Mouse (Mus musculus): Measurements from ENCODE around the gene Hells.

The Hells gene

DNA sequence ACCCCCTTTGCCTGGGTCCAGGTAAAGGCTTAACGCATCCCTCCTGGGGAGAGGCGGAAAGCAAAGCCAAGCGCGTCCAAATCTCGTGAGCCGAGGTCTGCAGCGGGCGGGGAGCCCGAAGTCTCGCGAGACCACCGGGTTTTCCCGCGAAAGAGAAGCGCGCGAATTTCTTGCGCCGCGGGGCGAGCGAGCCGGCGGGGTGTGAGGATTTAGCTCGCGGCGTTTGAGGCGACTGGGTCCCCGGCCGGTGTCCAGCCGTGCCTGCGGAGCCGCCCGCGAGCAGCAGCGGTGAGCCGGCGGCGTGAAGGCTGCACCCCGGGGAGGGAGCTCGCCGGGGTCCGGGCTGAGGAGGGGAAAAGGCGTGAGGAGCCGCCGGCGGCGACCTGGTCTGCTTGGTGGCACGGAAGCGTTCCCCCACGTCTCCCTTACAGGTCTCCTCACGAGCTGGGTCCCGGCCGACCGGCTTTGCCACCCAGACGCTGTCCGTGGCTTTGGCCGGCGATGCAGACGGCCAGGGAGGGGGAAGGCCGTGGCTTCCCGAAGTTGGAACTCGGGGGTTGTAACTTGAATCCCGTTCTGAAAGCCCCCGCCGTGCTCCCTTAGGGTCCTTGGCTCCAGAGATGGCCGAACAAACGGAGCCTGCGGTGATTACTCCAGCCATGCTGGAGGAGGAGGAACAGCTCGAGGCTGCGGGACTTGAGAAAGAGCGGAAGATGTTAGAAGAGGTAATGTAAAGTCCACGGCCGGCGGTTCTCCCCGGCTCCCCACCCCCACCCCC is at the start of gene Hells:
TSS of gene Hells (plus strand) at position 128 of the 778 bp plus-strand sequence.
- peak; percentile 47 to 68 for DNase-seq (ENCODE audit: low spot score in 2 of 2)

DNA sequence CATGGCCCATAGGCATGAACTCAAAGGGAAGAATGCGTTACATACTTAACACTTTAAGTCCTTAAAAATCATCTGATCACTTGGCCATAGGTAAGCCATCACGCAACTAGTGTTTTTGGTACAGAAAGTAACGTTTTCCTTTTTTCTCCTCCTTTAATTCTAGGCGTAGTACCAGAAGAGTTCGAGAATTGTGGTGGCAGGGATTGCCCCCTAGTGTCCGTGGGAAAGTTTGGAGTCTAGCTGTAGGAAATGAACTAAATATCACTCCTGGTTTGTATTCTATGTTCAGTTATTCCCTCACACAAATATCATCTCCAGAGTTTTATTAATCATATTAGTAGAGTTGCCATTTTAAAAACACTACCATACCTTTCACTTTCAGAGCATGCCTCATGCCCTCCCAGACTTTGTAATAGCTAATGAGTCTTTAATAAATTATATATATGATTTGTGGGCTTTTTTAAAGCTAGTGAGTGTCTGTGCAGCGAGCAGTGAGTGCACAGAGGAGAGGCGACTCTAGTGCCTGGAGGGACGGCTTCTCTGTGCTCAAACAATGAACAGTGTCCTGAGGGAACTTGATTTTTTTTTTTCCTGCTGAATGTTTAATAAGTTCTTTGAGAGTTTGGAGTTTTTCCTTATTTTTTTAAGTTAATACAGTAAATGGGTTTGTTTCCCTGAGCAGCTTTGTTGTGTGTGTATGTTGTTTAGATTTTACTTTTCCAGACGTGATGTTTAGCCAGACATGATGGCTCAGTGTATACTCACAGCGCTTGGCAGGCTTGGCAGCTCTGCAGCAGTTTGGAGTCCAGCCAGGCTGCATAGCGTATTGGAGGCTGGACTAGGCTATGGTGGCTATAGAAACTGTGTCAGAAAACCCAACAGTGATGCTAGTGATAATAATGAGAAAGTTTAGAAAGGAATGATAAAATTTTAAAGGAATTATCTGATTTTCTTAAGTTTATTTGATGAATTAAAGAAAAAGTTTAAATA is 29.3 kb upstream of the Hells start:
- no peak for DNase-seq (ENCODE audit: low spot score in 2 of 2)

DNA sequence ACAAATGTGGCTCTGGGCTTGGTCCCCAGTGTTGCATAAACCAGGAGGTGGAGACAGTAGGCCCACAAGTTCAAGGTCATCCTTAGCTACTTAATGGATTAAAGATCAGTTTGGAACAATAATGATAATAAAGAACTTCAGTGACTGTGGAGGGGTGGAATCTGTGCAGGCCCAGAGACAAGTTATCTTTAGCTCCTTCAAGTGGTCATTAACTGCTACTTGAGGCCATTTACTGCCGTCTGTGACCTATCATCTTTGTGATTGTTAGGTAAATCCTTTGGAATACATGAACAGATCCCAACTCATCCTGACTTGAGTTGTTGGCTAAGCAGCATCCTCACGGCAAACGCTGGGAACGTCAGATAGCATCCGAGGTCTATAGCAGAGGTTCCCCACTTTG is 28.2 kb upstream of the Hells start:
- DNase-seq (ENCODE audit: low spot score in 2 of 2): no peak

DNA sequence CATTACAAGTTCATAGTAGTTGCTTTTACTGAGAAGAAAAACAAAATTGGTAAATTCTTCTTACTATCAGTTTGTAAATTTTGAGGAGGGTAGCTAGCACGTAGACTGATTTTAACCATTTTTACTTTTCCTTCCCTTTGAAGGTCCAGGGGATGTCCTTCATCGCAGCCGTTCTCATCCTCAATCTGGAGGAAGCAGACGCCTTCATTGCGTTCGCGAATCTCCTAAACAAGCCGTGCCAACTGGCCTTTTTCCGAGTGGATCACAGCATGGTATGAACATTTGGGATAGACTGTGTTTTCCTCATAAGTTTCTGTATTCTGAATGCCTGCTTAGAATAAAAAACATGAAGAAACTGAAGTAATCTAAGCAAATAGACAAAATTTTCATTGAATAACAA is 16.9 kb upstream of the Hells start:
- DNase-seq (ENCODE audit: low spot score in 2 of 2): no peak

DNA sequence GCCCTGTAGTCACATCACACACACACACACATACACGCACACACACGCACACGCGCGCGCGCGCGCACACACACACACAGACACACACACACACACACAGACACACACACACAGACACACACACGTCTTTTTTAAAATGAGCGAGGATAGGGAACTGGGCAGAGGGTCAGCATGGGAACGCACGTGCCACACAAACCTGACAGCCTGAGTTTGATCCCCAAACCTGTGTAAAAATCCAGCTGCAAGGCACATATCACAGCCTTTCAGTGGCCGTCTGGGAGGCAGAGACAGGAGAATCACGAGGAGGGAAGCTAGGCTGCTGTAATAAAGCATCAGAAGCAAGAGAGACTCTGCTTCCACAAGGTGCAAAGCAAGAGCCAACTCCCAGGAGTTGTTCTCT is 15.8 kb upstream of the Hells start:
- DNase-seq (ENCODE audit: low spot score in 2 of 2): no peak

DNA sequence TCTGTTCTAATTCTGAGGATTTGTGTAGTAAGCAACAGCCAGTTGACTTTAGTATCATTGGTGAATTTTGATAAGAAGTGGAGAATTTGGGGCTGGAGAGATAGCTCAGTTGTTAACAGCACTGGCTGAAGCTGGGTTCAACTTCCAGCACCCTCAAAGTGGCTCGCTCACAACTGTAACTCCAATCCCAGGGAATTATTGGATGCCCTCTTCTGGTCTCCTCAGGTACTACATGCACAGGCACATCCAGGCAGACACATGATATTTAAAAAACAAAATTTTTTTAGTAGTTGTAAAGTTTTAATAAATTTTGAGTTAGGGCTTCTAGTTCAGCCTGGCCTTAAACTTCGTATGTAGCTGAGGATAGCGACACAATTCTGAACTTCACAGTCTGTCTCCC is 15.0 kb upstream of the Hells start:
- DNase-seq (ENCODE audit: low spot score in 2 of 2): peak in 1 of 2 experiments; percentile 44

DNA sequence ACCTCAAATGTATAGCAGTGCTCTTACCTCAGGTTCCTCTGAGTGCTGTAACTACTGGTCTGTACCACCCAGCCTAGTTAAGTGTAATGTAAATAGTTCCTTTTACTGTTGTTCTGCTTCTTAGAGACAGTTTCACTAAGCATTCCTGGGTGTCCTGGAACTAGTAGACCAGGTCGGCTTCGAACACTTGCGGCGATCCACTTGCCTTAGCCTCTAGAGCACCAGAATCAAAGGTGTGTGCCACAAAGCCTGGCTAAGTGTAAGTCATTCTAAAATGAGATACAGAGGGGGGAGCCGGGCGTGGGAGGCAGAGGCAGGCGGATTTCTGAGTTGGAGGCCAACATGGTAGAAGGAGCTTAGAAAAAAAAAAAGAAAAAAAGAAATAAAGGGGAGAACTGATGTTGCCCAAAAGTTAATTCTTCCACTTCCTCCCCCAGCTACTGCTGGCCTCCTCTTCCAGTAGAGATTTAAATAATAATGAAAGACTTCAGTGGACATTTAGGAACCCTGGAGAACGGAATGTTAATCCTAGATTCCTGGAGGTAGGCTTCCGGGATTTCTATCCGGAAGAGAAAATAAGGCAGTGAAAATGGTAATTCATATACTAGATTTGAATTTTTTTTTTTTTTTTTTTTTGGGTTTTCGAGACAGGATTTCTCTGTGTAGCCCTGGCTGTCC is 2.1 kb upstream of the Hells start:
- no peak for DNase-seq (ENCODE audit: low spot score in 2 of 2)

DNA sequence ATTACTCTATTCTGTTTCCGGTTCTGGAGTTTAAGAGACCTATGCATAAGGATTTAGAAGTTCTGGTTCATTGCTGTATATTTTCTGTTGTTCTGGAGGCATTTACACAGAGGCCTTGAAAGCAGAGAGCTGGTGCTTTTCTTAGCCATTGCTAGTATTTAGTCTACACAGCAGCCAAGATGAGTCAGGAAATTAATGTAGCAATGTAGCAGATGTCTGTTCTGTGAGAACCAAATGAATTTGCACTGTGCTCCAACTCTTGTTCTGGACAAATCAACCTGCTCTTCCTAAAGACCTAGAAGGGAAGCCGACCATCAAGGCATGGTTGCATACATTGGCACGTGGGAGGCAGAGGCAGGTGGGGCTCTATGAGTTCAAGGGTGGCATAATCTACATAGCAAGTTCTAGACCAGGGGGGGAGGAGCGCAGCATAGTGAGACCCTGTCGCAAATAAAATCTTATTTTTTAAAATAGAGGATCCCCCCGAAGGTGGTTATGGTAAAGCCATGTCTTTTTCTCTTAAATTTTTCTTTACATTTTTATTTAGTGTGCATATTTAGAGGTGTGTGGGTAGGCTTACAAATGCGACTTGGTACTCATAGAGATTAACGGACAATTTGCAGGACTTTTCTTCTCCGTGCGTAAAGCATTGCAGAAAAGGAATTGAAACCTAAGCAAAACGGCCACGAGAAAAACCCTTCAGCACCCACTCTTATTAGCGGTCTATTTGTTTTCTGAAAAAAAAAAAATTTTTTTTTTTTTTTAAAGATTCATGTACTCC is 1.1 kb upstream of the Hells start:
- no peak for DNase-seq (ENCODE audit: low spot score in 2 of 2)

DNA sequence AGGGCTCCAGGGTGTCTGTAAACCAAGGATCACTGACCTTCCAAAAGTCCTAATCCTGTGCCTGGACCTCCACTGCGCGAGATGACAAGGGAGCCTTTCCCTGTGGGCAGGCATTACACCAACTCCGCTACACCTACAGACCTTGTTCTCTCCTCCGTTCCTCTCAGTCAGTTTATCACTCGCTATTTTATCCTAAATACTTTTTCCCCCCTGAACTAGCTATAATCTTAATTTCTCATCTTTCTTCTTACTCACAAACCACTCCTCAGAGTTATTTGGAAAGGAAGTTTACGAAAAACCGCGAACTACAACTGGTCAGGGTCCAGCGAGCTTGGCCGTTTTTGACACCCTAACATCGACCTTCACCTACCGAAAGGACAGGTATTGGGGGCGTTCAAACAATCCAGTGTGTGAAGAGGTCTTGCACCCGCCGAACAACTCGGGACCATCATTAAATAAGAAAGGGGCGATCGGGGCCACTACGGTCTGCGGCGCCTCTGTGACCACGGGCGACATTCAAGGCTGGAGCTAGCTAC is 395 bp upstream of the Hells start:
- peak in 1 of 2 experiments; percentile 15 for DNase-seq (ENCODE audit: low spot score in 2 of 2)

DNA sequence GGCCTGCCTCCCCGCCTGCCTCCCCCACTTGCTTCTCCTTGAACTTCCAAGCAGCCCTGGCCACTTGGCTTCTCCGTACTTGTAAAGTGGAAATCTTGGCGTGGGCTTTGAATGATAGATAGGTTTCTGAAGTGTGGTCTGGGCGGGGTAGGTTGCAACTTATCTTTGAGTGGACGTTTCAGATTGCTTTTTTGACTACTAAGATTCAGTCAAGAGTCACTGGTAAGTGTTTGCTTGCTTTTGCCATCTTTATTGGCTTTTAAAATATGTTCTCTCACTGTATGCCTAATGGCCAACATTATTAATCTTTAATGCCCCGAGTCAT is 813 bp downstream of the Hells start:
- no peak for DNase-seq (ENCODE audit: low spot score in 2 of 2)

DNA sequence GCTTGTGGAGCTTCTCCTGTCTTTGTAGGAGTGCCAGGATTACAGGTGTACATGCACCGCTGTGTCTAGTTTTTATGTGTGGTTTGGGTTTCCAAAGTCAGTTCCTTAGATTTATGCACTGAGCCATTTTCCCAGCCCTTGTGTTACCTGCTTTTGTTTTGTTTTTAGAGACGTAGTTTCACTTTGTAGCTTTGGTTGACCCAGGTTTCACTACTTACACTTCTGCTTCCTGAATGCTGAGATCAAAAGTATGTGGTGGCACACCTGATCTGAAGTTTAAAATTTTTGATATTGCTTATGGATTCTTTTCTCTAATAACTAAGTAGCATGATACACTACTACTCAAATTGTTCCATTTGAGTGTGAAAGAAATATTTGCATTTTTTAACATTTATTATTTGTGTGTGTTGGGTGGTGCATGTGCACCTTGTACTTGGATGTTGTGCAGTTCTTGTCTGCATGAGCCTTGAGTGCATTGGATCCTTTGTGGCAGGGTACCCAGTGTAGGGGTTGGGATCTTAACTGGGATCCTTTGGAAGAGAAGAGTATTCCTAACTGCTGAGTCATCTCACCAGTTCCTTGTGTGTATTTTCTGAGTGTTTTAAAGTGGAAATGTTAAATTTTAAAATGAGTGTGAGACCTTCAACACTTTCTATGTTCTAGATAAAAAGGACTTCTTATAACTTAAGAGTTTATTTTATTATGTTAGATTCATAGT is 14.0 kb downstream of the Hells start:
- no peak for DNase-seq (ENCODE audit: low spot score in 2 of 2)

DNA sequence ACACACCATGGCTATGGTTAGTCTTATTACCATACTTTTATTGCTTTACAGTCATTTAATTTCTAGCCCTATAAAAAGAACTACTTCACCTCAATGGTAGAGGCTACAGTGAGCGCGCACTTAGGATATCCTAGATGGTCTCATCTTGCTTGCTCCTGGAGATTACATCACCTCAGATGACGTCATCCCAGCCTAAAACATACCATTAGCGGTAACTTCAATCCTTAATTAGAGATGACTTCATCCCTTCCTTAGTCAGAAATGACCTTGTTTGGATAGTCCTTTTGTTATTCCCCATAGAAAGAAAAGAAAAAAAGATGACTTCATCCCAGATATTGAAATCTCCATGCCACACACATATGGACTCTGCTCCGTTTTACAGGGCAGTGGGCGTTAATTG is 40.0 kb downstream of the Hells start:
- no peak for DNase-seq (ENCODE audit: low spot score in 2 of 2)

DNA sequence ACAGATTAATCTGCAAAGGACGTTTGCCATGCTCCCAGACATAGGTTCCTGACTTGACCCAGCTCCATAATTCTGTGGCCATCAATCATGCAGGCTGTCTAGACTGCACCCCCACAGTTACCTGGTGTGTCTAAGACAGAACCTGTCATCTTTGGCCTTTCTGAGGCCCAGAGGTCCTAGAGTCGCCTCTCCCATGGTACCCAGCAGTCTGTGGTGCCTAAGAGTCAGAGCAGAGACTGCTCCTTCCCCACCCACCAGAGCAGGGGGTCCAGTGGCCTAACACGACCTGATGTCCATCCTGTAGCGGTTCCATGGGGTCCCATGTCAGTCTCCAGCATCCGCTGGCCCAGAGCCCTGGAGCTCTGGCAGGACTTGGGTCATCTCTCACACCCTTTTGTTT is 41.9 kb downstream of the Hells start:
- DNase-seq (ENCODE audit: low spot score in 2 of 2): no peak

DNA sequence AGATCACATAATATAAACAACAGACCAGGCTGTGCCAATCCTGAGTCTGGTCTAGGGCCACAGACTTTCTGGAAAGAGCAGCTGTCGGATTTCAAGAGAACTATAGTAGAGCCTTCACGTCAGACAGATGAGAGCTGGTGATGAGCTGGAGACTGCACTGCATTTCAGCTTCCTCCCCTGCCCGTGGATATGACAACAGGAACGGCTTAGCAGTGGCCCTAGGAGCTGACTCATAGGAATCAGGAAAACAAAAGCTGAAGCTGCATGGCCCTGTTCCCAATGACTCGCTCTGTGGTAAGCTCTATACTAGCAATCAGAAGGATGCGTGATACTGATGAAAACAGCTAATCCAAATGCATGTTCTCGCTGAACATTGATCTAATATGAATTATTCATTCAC is 43.0 kb downstream of the Hells start:
- DNase-seq (ENCODE audit: low spot score in 2 of 2): no peak

DNA sequence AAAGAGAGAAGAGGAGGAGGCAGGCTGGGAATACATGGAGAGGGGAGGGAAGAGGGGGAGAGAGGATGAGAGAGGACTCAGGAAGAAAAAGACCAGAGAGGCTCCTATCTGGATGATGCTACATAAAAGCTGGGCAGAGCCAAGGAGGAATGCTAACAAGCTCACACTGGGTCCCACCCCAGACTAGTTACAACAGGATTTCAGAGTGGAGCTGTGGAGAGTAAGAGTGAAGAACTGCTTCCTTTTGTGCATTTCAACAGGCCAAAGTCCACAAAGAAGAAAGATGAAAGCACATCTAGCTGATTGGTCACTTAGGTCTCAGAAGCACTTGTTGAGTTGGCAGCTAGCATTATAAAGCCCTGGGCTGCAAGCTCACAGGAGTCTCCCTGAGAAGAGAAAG is 45.6 kb downstream of the Hells start:
- no peak for DNase-seq (ENCODE audit: low spot score in 2 of 2)

DNA sequence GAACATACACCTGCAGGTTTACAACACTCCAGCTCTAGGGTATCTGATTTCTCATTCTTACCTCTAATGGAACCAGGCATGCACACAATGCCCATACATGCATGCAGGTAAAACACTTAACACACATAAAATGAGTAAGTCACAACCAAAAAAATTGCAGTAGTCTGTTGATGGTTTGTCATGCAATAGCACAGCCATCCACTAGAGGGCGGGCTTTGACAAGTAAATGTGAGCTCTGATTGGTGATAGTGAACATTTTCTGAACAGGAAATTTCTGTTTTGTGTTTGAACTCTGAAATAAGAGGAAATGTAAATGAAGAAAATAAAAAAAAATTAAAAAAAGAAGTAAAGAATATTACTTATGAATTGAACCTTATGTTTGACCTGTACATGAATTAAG is 51.3 kb downstream of the Hells start:
- peak; percentile 39 to 78 for DNase-seq (ENCODE audit: low spot score in 2 of 2)

DNA sequence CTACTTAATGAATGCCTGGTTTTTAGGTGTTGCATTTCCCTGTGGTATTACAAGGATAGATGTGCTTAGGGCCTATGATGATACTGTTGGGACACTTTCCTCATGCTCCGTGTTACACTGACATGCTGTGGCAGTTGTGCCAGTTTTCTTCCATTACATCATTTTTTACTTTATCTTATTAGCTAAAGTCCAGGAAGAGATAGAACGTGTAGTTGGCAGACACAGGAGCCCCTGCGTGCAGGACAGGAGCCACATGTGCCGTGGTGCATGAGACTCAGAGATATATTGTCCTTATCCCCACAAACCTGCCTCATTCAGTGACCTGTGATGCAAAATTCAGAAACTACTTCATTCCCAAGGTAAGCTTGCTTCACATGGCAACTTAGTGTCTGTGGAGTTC is 67.5 kb downstream of the Hells start:
- no peak for DNase-seq (ENCODE audit: low spot score in 2 of 2)

DNA sequence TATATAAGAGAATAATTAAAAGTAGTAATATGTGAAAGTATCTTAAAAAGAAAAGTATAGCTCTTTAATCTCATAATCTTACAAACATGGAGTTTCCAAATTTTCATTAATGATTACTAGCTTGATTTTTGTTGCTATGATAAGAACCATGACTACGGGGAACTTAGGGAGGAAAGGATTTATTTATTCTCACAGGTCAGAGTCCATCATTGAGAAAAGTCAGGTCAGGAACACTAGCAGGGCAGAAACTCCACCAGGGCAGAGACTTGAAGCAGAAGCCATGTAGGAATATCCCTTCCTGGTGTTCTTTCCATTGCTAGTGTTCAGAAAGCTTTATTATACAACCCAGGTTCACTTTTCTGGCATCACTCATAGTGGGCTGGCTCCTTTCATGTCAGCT is 68.0 kb downstream of the Hells start:
- DNase-seq (ENCODE audit: low spot score in 2 of 2): no peak

DNA sequence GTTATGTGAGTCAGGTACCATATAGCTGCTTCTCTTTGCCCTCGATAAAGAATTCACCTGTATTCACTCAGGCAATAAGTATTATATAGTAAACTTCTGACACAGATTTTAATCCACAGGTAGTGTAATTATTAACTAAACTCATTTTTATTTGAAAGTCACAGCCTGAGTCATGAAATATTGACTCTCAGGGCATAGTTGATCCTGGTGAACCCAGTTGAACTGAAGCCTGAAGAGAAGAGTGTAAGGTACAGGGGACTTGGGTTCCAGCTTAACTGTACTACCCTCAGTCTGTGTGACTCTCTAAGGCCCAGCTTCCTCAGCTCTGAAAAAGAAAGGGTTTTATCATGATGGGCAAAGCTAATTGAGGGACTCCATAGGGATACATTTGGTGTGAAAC is 74.4 kb downstream of the Hells start:
- DNase-seq (ENCODE audit: low spot score in 2 of 2): no peak

DNA sequence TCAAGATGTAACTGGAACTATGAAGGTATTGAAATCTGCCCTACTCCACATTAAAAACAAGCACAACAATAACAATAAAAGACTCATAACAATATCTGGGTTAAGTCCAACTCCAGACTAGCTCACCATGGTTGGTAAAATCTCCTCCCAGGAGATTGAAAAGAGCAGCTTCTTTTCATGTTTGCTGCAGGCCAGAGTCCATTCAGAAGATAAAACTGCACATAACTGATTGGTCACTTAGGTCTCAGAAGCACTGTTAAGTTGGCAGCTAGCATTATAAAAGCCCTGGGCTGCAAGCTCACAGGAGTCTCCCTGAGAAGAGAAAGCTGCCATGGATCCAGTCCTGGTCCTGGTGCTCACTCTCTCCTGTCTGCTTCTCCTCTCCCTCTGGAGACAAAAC is 76.0 kb downstream of the Hells start, which contains the start of gene Cyp2c55:
TSS of gene Cyp2c55 (plus strand) at position 305 of the 400 bp plus-strand sequence.
- DNase-seq (ENCODE audit: low spot score in 2 of 2): no peak
